Mouse (Mus musculus) hindbrain, embryonic 15.5 days (tissue): Measurements from ENCODE around the gene Rars. TPM values are rescaled to one million over a fixed set of nuclear protein-coding genes. Genes with fewer than 3 reads are reported as not detected.
"Not testable (repeated sequence)": the region's sequence is repeated elsewhere in the genome, so short reads cannot be mapped to it uniquely, and the experiment has no call there.

Source experiments
- ATAC-seq: fragments of 200-750 bp; cut with Nextera tagmentation; 2 replicates; pipeline ENCODE4 v1.8.0; 2017; ENCODE audit warnings: low read depth, moderate number of reproducible peaks, moderate TSS enrichment; ENCODE audit not compliant: low FRiP score
- H3K27ac ChIP-seq: fragments of 300-500 bp; sonication (generic); replicated peaks from 2 replicates; pipeline ENCODE4 v1.5.1; 2015; ENCODE audit warnings: mild to moderate bottlenecking, inconsistent platforms
- H3K27me3 ChIP-seq: fragments of 300-500 bp; sonication (generic); 2 replicates; pipeline ENCODE4 v1.6.1; 2015; ENCODE audit warnings: control low read depth, inconsistent platforms
- H3K36me3 ChIP-seq: fragments of 300-500 bp; sonication (generic); 2 replicates; pipeline ENCODE4 v1.6.1; 2015; ENCODE audit warnings: control low read depth, inconsistent platforms
- H3K4me1 ChIP-seq: fragments of 300-500 bp; sonication (generic); replicated peaks from 2 replicates; pipeline ENCODE4 v1.6.1; 2015; ENCODE audit warnings: control low read depth, inconsistent platforms
- H3K4me2 ChIP-seq: fragments of 300-500 bp; sonication (generic); 2 replicates; pipeline ENCODE4 v1.6.1; 2015; ENCODE audit warnings: moderate library complexity, mild to moderate bottlenecking, inconsistent platforms
- H3K4me3 ChIP-seq: fragments of 300-500 bp; sonication (generic); 2 replicates; pipeline ENCODE4 v1.5.1; 2015; ENCODE audit warnings: mild to moderate bottlenecking, inconsistent platforms
- H3K9ac ChIP-seq: fragments of 300-500 bp; sonication (generic); 2 replicates; pipeline ENCODE4 v1.6.1; 2015; ENCODE audit warnings: inconsistent platforms
- H3K9me3 ChIP-seq: fragments of 300-500 bp; sonication (generic); 2 replicates; pipeline ENCODE4 v1.6.1; 2016; ENCODE audit warnings: control low read depth, inconsistent platforms
- WGBS: fragments of 180-500 bp; shearing (Covaris S2); methylation state at CpG from one replicate; pipeline ENCODE4 v1.1.7; 2015; 5-methylcytosine and 5-hydroxymethylcytosine counted together
- polyA plus RNA-seq: library from polyadenylated mRNA; unstranded; fragments of >200 nt; fragmentation: Nextera tagmentation; extraction: Ambion mirVana; gene quantifications from 2 replicates; pipeline ENCODE4 v1.2.1, GENCODE M21; 2015

Rars gene
- polyA plus RNA-seq, 1 experiment from 2014 or later = 67.0 TPM

DNA sequence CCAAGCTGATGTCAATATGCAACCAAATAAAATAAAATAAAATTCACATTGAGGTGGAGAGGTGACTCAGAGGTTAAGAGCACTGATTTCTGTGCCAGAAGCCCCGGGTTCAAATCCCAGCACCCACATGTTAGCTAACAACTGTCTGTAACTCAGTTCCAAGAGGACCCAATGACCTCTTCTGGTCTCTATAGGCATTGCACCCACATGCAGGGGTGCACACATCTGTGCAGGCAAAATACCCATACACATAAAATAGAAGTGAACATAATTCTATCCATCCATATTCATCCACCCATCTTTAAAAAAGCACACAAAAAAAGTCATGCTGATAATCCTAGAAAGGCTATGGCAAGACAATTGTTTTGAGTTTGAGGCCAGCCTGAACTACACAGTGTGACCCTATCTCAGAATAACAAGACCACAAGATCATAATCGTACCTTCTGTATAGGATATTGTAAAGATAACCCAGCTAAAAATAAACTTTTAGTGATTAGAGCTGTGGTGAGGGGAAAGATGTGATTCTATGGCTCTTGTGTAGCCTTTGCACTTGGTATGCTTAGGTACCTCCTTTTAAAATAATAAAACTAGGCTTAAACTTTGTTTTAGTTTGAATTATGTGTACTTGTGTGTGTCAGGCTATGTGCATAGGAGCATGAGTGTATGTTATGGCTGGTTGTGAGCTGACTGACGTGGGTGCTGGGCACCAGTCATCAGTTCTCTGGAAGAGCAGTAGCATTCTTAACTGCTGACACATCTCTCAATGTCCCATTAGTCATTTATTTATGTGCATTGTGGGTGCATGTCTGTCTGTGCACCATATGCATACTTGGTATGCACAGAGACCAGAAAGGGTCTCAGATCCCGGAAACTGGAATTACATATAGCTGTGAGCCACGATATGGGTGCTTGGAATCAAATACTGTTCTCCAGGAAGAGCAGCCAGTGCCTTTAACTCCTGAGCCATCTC is 3.1 kb upstream of the Rars start:
- no peak for ATAC-seq
- H3K4me3 ChIP-seq = no peak overlapping the region
- H3K9ac ChIP-seq = no peak overlapping the region
- H3K9me3 ChIP-seq = no peaks in the 10 kb centered on the region
- no peak overlapping the region for H3K27ac ChIP-seq
- 78% methylated on average over 5 of the region's 5 CpGs for WGBS
- H3K27me3 ChIP-seq = no peaks in the 10 kb centered on the region
- peaks cover 9% of the 10 kb centered on the region; the same call in 1 of the 2 replicates for H3K36me3 ChIP-seq
- H3K4me2 ChIP-seq = peak overlapping the region; percentile 64
- H3K4me1 ChIP-seq = peaks cover 17% of the 10 kb centered on the region

DNA sequence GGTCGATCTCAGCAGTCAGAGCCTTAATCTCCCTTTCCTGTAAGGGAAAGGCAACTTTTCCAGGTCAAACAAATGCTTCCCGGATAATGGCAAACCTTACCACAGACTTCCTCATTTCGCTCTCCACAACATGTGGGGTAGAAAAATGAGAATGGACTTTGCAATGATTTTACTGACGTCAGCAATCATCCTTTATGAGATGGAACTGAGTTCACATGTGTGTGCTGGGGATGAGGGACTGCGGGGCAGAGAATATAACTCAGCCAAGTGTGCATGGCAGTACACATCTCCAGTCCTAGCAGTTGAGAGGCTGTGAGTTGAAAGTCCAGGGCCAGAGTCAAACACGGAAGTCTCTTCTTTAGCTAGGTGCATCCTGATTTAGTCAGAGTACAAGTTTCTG is 1.0 kb downstream of the Rars start:
- Histone ChIP-seq H3K9ac (no peak overlapping the region), H3K27me3 (no peaks in the 10 kb centered on the region), H3K9me3 (no peaks in the 10 kb centered on the region), H3K4me2 (peak overlapping the region; percentile 69), H3K4me3 (peak overlapping the region; percentile 93), H3K27ac (no peak overlapping the region), H3K4me1 (peaks cover 18% of the 10 kb centered on the region), H3K36me3 (peaks cover 28% of the 10 kb centered on the region)
- no peak for ATAC-seq
- 90% methylated on average over 6 of the region's 6 CpGs for WGBS

DNA sequence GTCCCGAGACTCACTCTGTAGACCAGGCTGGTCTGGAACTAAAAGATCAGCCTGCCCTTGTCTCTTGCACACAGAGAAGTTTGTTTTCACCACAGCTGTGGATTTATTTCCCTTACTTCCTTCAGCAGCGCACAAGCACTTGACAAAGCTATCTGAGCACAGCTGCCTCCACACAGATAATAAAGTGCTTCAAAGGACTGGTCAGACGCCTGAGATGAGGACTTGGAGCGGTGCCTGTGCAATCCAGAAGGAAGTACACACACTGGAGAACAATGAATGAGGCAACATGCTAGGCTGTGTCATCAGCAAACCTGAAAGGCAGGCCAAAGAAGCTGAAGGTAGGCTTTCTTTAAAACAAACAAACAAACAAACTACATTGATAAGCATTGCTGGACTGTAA is 2.2 kb downstream of the Rars start:
- peaks cover 17% of the 10 kb centered on the region for H3K4me1 ChIP-seq
- H3K27me3 ChIP-seq = no peaks in the 10 kb centered on the region
- H3K4me2 ChIP-seq = no peak overlapping the region
- ATAC-seq = no peak
- 85% methylated on average over 4 of the region's 4 CpGs for WGBS
- H3K4me3 ChIP-seq = no peak overlapping the region
- H3K27ac ChIP-seq = no peak overlapping the region
- H3K9ac ChIP-seq = no peak overlapping the region
- no peaks in the 10 kb centered on the region for H3K9me3 ChIP-seq
- peaks cover 40% of the 10 kb centered on the region for H3K36me3 ChIP-seq

DNA sequence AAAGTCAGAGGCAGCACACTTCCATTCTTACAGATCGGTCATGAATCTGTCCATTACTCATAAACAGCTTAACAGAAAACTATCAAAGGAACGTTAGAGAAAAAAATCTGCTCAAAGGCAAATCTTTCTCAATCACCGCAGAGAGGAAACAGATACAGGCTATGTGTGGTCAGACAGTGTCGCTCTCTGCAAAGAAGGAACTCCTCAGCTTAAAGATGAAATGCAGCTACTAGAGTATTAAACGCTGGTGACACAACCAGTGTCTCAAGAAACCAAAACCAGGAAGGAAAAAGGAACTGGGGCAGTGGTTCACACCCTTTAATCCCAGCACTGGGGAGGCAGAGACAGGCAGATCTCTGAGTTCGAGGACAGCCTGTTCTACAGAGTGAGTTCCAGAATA is 6.6 kb downstream of the Rars start:
- WGBS = 96% methylated on average over 6 of the region's 6 CpGs

DNA sequence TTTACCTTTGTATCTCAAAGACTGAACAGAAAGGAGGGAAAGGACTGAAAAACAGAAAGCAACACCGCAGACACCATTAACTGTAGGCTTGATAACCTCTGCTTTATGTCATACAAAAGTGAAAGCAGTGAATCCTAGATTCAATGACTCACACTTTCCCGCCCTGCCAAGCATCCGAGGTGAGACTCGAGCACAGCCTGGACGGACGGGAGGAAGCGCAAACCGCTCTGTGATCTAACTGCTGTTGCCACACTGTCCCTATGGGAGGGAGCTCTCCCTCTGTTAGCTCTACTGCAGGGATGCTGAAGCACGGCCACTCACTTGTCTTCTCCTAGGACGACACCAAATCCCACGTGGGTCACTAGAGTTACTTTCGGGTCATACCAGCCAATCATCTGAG is 18.0 kb downstream of the Rars start:
- Histone ChIP-seq H3K27me3 (no peaks in the 10 kb centered on the region), H3K27ac (no peak overlapping the region), H3K9ac (no peak overlapping the region), H3K9me3 (no peaks in the 10 kb centered on the region), H3K4me3 (no peak overlapping the region), H3K36me3 (peaks cover 89% of the 10 kb centered on the region), H3K4me1 (no peaks in the 10 kb centered on the region), H3K4me2 (no peak overlapping the region)
- ATAC-seq = no peak
- WGBS = 94% methylated on average over 12 of the region's 12 CpGs

More for the DNA sequence above, 6.6 kb downstream of the Rars start:
- no peaks in the 10 kb centered on the region for H3K27me3 ChIP-seq
- peaks cover 6% of the 10 kb centered on the region for H3K4me1 ChIP-seq
- H3K9me3 ChIP-seq = no peaks in the 10 kb centered on the region
- H3K4me3 ChIP-seq = no peak overlapping the region
- H3K9ac ChIP-seq = no peak overlapping the region
- ATAC-seq = no peak
- no peak overlapping the region for H3K4me2 ChIP-seq
- no peak overlapping the region for H3K27ac ChIP-seq
- H3K36me3 ChIP-seq = peaks cover 75% of the 10 kb centered on the region

DNA sequence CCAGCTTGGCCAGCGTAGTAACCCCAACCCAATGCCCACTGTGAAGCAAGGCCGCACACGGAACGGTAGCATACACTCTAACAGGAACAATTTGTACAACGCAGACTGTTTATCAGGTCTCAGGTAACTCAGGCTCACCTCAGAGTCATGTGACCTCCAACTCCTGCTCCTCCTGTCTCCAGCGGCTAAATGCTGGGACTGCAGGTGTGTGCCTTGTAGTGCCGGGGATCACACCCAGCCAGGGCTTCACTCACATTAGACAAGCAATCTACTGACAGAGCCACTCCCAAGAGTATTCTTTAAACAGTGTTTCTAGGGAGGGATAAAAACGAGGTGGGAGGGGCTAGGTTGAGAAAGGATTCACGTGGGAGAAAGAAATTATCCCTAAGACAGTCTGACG is 22.8 kb downstream of the Rars start:
- no peaks in the 10 kb centered on the region for H3K9me3 ChIP-seq
- no peak overlapping the region for H3K4me3 ChIP-seq
- H3K4me1 ChIP-seq = no peaks in the 10 kb centered on the region
- no peaks in the 10 kb centered on the region for H3K27me3 ChIP-seq
- no peak overlapping the region for H3K9ac ChIP-seq
- no peak overlapping the region for H3K27ac ChIP-seq
- peaks cover 88% of the 10 kb centered on the region for H3K36me3 ChIP-seq
- WGBS = 86% methylated on average over 10 of the region's 10 CpGs
- no peak for ATAC-seq
- no peak overlapping the region for H3K4me2 ChIP-seq

DNA sequence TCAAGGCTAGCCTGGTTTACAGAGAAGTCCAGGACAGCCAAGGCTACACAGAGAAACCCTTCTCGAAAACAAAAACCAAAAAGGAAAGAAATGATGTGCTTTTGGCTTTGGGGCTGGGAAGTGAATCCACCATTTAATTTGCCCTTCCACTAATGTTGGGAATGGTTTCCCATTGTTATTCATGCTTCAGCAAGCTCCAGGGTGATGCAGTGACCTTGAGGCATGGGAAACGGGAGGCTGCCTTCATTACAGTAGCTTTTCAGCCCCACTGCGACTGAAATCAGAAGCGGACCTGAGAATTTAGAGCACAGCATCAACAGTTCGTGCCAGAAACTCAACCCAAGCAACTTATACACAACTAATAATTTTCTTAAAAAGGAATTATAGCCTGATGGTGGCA is 33.0 kb downstream of the Rars start:
- Histone ChIP-seq H3K4me2 (no peak overlapping the region), H3K27me3 (0 out of 2 replicates have a peak, but pooled peaks cover 3% of the 10 kb centered on the region), H3K27ac (no peak overlapping the region), H3K36me3 (no peaks in the 10 kb centered on the region), H3K9me3 (no peaks in the 10 kb centered on the region), H3K4me1 (peaks cover 23% of the 10 kb centered on the region), H3K4me3 (no peak overlapping the region), H3K9ac (no peak overlapping the region)
- no peak for ATAC-seq
- 81% methylated on average over 5 of the region's 5 CpGs for WGBS

DNA sequence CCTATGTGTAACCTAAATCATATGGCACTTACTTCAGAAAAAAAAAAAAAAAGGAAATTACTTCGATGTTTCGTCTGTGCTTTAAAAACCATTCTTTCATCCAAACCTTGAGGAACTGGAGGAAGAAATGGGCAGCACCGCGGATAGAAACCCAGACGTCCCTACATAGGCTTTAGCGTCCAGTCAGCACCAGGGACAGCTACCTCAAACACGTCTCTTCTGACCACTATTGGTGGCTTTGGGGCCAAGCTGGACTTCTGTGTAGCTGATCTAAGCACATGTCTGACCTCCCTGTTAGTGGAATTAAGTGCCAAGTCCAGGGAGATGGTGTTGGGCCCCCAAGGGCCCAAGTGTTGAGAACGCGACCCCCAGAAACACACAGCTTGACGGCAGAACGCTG is 35.4 kb downstream of the Rars start, which contains the start of gene Fbll1:
TSS of gene Fbll1 (minus strand) at position 11 of the 400 bp plus-strand sequence.
- peak within 1 kb of the TSS; percentile 84 for H3K9ac ChIP-seq

DNA sequence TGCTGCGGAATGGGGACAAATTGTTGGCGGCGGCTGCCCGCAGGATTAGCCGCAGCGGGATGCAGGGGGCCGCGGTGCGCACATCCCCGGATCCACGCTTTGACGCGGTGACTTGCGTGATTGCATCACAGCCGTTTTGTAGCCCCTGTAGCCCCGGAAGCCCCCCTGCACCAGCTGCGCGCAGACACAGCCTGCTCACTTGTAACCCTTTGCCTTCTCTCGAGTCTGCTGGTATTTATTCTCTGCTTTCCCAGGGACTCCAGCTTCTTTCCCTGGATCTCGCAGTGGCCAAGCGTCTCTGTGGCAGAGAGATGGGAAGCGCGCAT is 35.8 kb downstream of the Rars start:
- H3K4me3 ChIP-seq = peak overlapping the region; percentile 73
- peak overlapping the region; percentile 92 for H3K27ac ChIP-seq
- H3K9ac ChIP-seq = peak overlapping the region; percentile 84
- no peaks in the 10 kb centered on the region for H3K36me3 ChIP-seq
- H3K4me2 ChIP-seq = peak overlapping the region; percentile 80
- peaks cover 28% of the 10 kb centered on the region for H3K4me1 ChIP-seq
- H3K27me3 ChIP-seq = 0 out of 2 replicates have a peak, but pooled peaks cover 7% of the 10 kb centered on the region
- 1% methylated on average over 23 of the region's 23 CpGs for WGBS
- H3K9me3 ChIP-seq = no peaks in the 10 kb centered on the region
- ATAC-seq = peak; percentile 95

More for the DNA sequence above, 35.4 kb downstream of the Rars start, which contains the start of gene Fbll1:
- peak within 1 kb of the TSS; percentile 92 for H3K27ac ChIP-seq
- 9% methylated on average over 11 of the region's 11 CpGs for WGBS
- ATAC-seq = 0 out of 2 replicates have a peak, but pooled peaks have one; percentile 40
- H3K9me3 ChIP-seq = no peaks in the 10 kb centered on the region
- no peaks in the 10 kb centered on the region for H3K36me3 ChIP-seq
- H3K27me3 ChIP-seq = 0 out of 2 replicates have a peak, but pooled peaks cover 7% of the 10 kb centered on the region
- H3K4me1 ChIP-seq = peaks cover 28% of the 10 kb centered on the region
- peak within 1 kb of the TSS; percentile 73 for H3K4me3 ChIP-seq
- H3K4me2 ChIP-seq = peak within 1 kb of the TSS; percentile 80

DNA sequence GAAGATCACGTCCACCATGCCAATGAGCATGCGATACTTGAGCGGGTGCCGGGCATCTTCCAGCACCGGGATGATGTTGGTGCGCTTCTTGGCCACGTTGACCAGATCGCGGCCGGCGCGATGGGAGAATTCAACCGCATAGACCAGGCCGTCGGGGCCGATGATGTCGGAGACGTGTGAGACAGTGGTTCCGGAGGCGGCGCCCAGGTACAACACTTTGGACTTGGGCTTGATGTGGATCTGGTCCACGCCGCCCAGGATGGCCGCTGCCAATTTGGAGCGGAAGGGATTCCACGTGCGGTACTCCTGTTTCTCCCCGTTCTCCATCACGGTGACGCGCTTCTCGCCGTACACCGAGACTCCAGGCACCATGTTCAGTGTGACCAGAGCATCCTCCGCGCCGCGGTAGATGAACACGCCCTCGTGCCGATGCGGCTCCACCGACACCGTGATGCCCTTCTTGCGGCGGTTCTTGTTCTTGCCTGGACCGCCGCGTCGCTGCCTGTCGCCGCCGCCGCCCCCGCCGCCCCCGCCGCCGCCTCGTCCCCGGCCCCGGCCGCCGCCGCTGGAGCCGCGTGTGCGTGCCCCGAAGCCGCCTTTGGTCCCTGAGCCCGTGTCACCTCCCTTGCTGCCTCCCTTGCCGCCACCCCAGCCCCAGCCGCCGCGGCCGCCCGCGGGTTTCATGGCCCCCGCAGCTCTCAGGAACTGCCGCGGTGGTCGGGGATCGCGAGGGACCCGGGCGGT is 36.4 kb downstream of the Rars start:
- Histone ChIP-seq H3K4me2 (peak overlapping the region; percentile 80), H3K27ac (peak overlapping the region; percentile 92), H3K27me3 (0 out of 2 replicates have a peak, but pooled peaks cover 7% of the 10 kb centered on the region), H3K36me3 (no peaks in the 10 kb centered on the region), H3K9ac (peak overlapping the region; percentile 84), H3K9me3 (no peaks in the 10 kb centered on the region), H3K4me3 (peak overlapping the region; percentile 73), H3K4me1 (peaks cover 28% of the 10 kb centered on the region)
- 2% methylated on average over 75 of the region's 86 CpGs for WGBS
- ATAC-seq = peak; percentile 80

DNA sequence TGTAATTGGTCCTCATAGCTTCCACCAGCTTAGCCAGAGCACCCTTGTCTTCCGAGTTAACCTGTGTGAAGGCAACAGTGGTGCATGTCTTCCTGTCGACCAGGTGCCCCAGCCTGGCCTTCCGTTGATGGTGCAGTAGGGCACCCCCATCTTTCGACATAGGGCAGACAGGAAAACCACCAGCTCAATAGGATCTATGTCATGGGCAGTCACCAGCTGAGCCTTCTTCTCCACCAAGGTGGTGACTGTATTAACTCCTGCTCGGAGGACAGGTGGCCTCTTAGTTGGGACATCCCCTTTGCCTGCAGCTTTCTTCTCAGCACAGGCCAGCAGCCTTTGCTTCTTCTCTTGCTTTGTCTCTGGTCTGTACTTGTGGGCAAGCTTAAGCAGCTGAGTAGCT is 41.5 kb downstream of the Rars start:
- H3K27ac ChIP-seq, H3K9ac ChIP-seq, ATAC-seq, H3K4me3 ChIP-seq, H3K9me3 ChIP-seq, H3K4me2 ChIP-seq, H3K27me3 ChIP-seq: not testable (repeated sequence)
- H3K36me3 ChIP-seq = peaks cover 11% of the 10 kb centered on the region
- WGBS = 84% methylated on average over 5 of the region's 5 CpGs
- H3K4me1 ChIP-seq = peaks cover 19% of the 10 kb centered on the region

DNA sequence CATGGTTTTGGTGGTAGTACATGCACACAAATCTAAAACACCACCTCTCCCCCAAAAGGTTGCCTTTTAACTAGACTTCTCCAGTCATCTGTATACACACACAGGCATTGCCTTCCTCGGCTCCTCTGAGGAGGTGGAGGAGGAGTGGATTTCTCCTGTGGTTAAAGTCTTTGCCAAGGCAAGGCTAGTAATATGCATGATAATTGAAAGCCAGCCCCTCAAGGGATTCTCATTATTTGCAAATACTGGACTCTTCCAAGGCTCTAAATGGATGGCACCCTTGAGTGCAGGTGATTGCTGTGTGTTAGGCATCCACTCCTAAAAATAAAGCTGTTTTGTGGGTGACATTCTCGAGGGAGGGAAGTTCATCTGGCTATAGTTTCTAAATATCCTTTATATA is 45.9 kb downstream of the Rars start:
- Histone ChIP-seq H3K4me2 (no peak overlapping the region), H3K4me1 (no peaks in the 10 kb centered on the region), H3K27ac (no peak overlapping the region), H3K9me3 (no peaks in the 10 kb centered on the region), H3K4me3 (no peak overlapping the region), H3K27me3 (no peaks in the 10 kb centered on the region), H3K36me3 (peaks cover 36% of the 10 kb centered on the region), H3K9ac (no peak overlapping the region)
- 48% methylated on average over 2 of the region's 2 CpGs for whole genome bisulfite sequencing
- no peak for ATAC-seq
